Mouse (Mus musculus) embryonic facial prominence, embryonic 15.5 days (tissue): ENCODE measurements around the gene H2-Oa. TPM values are rescaled to one million over a fixed set of nuclear protein-coding genes. Genes with fewer than 3 reads are reported as not detected.

Experiments
- ATAC-seq: fragments of 200-750 bp; cut with Nextera tagmentation; 2 replicates; pipeline ENCODE4 v1.8.0; 2017; ENCODE audit warnings: low read depth, moderate TSS enrichment; ENCODE audit not compliant: insufficient number of reproducible peaks, low FRiP score, low TSS enrichment
- H3K27ac ChIP-seq: fragments of 300-500 bp; sonication (generic); replicated peaks from 2 replicates; pipeline ENCODE4 v1.5.1; 2015; ENCODE audit warnings: mild to moderate bottlenecking, inconsistent platforms
- H3K27me3 ChIP-seq: fragments of 300-500 bp; sonication (generic); 2 replicates; pipeline ENCODE4 v1.6.1; 2015; ENCODE audit warnings: inconsistent platforms
- H3K36me3 ChIP-seq: fragments of 300-500 bp; sonication (generic); 2 replicates; pipeline ENCODE4 v1.6.1; 2015; ENCODE audit warnings: mild to moderate bottlenecking, inconsistent platforms
- H3K4me1 ChIP-seq: fragments of 300-500 bp; sonication (generic); 2 replicates; pipeline ENCODE4 v1.6.1; 2015; ENCODE audit warnings: inconsistent platforms
- H3K4me2 ChIP-seq: fragments of 300-500 bp; sonication (generic); replicated peaks from 2 replicates; pipeline ENCODE4 v1.6.1; 2015; ENCODE audit warnings: mild to moderate bottlenecking, inconsistent platforms
- H3K4me3 ChIP-seq: fragments of 300-500 bp; sonication (generic); replicated peaks from 2 replicates; pipeline ENCODE4 v1.5.1; 2015; ENCODE audit warnings: mild to moderate bottlenecking, inconsistent platforms
- H3K9ac ChIP-seq: fragments of 300-500 bp; sonication (generic); 2 replicates; pipeline ENCODE4 v1.6.1; 2015; ENCODE audit warnings: inconsistent platforms
- H3K9me3 ChIP-seq: fragments of 300-500 bp; sonication (generic); replicated peaks from 2 replicates; pipeline ENCODE4 v1.6.1; 2016; ENCODE audit warnings: inconsistent platforms
- WGBS: fragments of 180-500 bp; shearing (Covaris S2); methylation state at CpG from one replicate; pipeline ENCODE4 v1.1.7; 2015; 5-methylcytosine and 5-hydroxymethylcytosine counted together
- polyA plus RNA-seq: library from polyadenylated mRNA; unstranded; fragments of >200 nt; fragmentation: Nextera tagmentation; extraction: Ambion mirVana; gene quantifications from 2 replicates; pipeline ENCODE4 v1.2.1, GENCODE M21; 2015

The H2-Oa gene
- polyA plus RNA-seq, 1 experiment from 2014 or later = 0.89 TPM

DNA sequence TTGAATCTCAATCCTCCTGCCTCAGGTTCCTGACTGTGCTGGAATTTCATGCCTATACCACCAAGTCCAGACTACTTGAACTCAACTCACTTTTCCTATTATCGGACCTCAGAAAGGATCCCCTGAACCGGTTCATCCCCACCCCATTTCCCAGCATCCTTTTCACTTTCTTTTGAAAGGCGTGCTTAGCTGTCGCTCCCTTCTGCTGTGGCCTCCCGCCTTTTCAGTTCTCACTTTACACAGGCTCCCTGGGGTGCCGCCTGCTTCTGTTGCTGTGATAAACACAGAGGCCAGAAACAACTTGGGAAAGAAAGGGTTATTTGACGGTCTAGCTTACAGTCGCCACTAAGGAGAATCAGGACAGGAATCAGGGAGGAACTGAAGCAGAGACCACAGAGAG, 9.0 kb upstream of the H2-Oa start:
- Histone ChIP-seq H3K36me3 (no peaks in the 10 kb centered on the region), H3K9ac (no peak overlapping the region), H3K4me2 (no peak overlapping the region), H3K9me3 (no peaks in the 10 kb centered on the region), H3K4me1 (no peaks in the 10 kb centered on the region), H3K27me3 (no peaks in the 10 kb centered on the region), H3K4me3 (no peak overlapping the region), H3K27ac (no peak overlapping the region)
- WGBS = 8% methylated on average over 8 of the region's 8 CpGs
- ATAC-seq = no peak

GRCm38 (mm10) chr17:34087386-34087785, 4.8 kb upstream of the H2-Oa start:
- Histone ChIP-seq H3K27me3 (no peaks in the 10 kb centered on the region), H3K9ac (no peak overlapping the region), H3K27ac (no peak overlapping the region), H3K36me3 (no peaks in the 10 kb centered on the region), H3K4me1 (no peaks in the 10 kb centered on the region), H3K4me3 (no peak overlapping the region), H3K9me3 (0 out of 2 replicates have a peak, but pooled peaks cover 2% of the 10 kb centered on the region), H3K4me2 (no peak overlapping the region)
- 40% methylated on average over 2 of the region's 2 CpGs for WGBS
- ATAC-seq = no peak

DNA sequence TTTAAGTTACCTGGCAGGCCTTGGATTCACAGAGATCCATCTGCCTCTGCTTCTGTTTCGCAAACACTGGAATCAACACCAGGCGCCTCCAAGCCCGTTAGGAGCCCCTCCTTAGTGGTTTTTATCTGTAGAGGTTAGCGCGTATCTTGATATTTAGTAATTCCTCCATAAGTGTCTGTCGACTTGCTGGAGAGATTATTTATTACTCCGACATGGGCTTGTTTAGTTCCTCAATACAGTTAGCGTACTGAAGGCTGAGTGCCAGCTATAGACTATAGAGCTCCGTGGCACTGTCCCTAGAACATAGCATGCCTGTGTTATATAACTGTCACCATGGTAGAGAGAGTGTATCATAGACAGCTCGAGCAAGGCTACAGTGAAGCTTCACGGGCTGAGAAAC, 4.0 kb upstream of the H2-Oa start:
- H3K9ac ChIP-seq = no peak overlapping the region
- no peaks in the 10 kb centered on the region for H3K36me3 ChIP-seq
- 88% methylated on average over 11 of the region's 11 CpGs for WGBS
- no peak for ATAC-seq
- no peak overlapping the region for H3K4me2 ChIP-seq
- no peak overlapping the region for H3K27ac ChIP-seq
- H3K27me3 ChIP-seq = no peaks in the 10 kb centered on the region
- H3K4me3 ChIP-seq = no peak overlapping the region
- 0 out of 2 replicates have a peak, but pooled peaks cover 2% of the 10 kb centered on the region for H3K9me3 ChIP-seq
- H3K4me1 ChIP-seq = no peaks in the 10 kb centered on the region

GRCm38 (mm10) chr17:34090923-34091322, 1.2 kb upstream of the H2-Oa start:
- no peaks in the 10 kb centered on the region for H3K27me3 ChIP-seq
- no peak overlapping the region for H3K9ac ChIP-seq
- 47% methylated on average over 7 of the region's 7 CpGs for WGBS
- ATAC-seq = no peak
- no peaks in the 10 kb centered on the region; the same call in 1 of the 2 replicates for H3K4me1 ChIP-seq
- H3K27ac ChIP-seq = no peak overlapping the region
- 0 out of 2 replicates have a peak, but pooled peaks cover 2% of the 10 kb centered on the region for H3K9me3 ChIP-seq
- no peak overlapping the region for H3K4me2 ChIP-seq
- H3K36me3 ChIP-seq = no peaks in the 10 kb centered on the region
- no peak overlapping the region for H3K4me3 ChIP-seq

- ATAC-seq = peak; percentile 55; the same call in 1 of the 2 replicates
- H3K4me3 ChIP-seq = no peak overlapping the region
- H3K36me3 ChIP-seq = no peaks in the 10 kb centered on the region
- no peaks in the 10 kb centered on the region; the same call in 1 of the 2 replicates for H3K4me1 ChIP-seq
- 0 out of 2 replicates have a peak, but pooled peaks cover 2% of the 10 kb centered on the region for H3K9me3 ChIP-seq
- H3K27me3 ChIP-seq = no peaks in the 10 kb centered on the region
- WGBS = 29% methylated on average over 7 of the region's 7 CpGs
- no peak overlapping the region for H3K27ac ChIP-seq
- H3K9ac ChIP-seq = no peak overlapping the region
- no peak overlapping the region for H3K4me2 ChIP-seq
These were observed 1.2 kb downstream of the H2-Oa start for GRCm38 (mm10) chr17:34093199-34093874.

GRCm38 (mm10) chr17:34094283-34095035, 2.3 kb downstream of the H2-Oa start:
- Histone ChIP-seq H3K27me3 (no peaks in the 10 kb centered on the region), H3K4me3 (no peak overlapping the region), H3K4me1 (no peaks in the 10 kb centered on the region; the same call in 1 of the 2 replicates), H3K27ac (no peak overlapping the region), H3K9ac (no peak overlapping the region), H3K36me3 (no peaks in the 10 kb centered on the region), H3K9me3 (0 out of 2 replicates have a peak, but pooled peaks cover 2% of the 10 kb centered on the region), H3K4me2 (no peak overlapping the region)
- 90% methylated on average over 27 of the region's 27 CpGs for WGBS
- no peak for ATAC-seq

GRCm38 (mm10) chr17:34096497-34097010, 4.4 kb downstream of the H2-Oa start:
- 0 out of 2 replicates have a peak, but pooled peaks cover 1% of the 10 kb centered on the region for H3K9me3 ChIP-seq
- no peaks in the 10 kb centered on the region for H3K36me3 ChIP-seq
- peaks cover 2% of the 10 kb centered on the region; the same call in 1 of the 2 replicates for H3K4me1 ChIP-seq
- H3K27ac ChIP-seq = no peak overlapping the region
- ATAC-seq = no peak
- H3K4me2 ChIP-seq = no peak overlapping the region
- no peak overlapping the region for H3K4me3 ChIP-seq
- H3K27me3 ChIP-seq = no peaks in the 10 kb centered on the region
- no peak overlapping the region for H3K9ac ChIP-seq
- 72% methylated on average over 3 of the region's 3 CpGs for whole genome bisulfite sequencing

DNA sequence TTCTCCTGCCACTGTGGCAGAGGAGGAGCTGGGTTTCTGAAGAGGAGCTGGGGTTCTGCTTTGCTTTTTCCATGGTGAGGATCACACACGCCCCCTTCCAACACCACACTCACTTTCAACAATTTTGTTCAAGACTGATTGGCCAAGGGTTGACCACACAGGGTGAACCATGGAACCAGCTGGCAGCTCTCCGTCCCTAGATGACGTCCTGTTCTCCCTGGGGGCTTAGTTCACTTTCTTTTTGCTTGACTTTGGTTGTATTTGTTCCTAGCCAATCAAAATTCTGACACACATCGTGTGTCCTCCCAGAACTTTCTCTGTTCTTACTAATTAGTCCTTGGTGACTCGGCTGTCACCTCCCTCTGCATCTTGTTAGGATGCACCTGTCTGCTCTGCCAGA, 5.1 kb downstream of the H2-Oa start:
- Histone ChIP-seq H3K9ac (no peak overlapping the region), H3K27ac (no peak overlapping the region), H3K4me1 (peaks cover 5% of the 10 kb centered on the region; the same call in 1 of the 2 replicates), H3K9me3 (no peaks in the 10 kb centered on the region), H3K36me3 (no peaks in the 10 kb centered on the region), H3K4me3 (no peak overlapping the region), H3K27me3 (no peaks in the 10 kb centered on the region), H3K4me2 (no peak overlapping the region)
- no peak for ATAC-seq
- WGBS = 54% methylated on average over 5 of the region's 5 CpGs

DNA sequence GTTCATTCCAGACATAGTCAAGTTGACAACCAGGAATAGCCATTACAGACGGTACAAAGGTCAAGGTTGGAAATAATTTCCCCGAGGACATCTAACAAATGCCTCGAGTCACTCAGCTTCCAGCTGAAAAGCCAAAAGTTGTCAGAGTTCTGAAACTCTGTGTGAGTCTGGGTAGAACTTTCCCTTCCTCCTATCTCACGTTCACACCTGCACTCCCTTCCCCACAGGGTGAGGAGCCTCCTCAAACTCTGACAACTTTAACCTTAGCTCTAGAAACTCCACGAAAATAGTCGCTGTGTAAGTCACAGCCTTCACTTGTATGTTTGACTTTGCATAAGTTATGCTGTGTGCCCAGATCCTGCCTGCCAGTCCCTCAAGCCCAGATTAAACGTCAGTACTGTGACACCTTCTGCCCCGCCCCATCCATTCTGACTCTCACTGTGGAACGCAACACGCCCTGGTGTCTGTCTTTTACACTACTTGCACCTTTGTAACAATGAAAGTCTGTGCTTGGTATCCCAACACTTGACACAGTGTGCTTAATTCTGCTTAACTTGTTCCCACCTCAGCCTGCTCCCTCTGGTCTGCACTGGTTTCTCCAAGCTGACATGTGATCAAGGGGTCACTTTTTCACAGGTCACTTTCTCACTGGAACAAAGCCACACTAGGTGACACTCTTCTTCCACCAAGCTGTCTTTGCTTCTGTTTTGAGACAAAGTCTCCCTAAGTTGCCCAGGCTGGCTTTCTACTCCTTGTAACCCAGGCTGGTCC, 6.8 kb downstream of the H2-Oa start:
- H3K9ac ChIP-seq = no peak overlapping the region
- H3K27me3 ChIP-seq = no peaks in the 10 kb centered on the region
- WGBS = 48% methylated on average over 10 of the region's 10 CpGs
- H3K4me2 ChIP-seq = no peak overlapping the region
- ATAC-seq = no peak
- H3K4me3 ChIP-seq = no peak overlapping the region
- no peak overlapping the region for H3K27ac ChIP-seq
- H3K9me3 ChIP-seq = no peaks in the 10 kb centered on the region
- no peaks in the 10 kb centered on the region for H3K36me3 ChIP-seq
- 0 out of 2 replicates have a peak, but pooled peaks cover 5% of the 10 kb centered on the region for H3K4me1 ChIP-seq

DNA sequence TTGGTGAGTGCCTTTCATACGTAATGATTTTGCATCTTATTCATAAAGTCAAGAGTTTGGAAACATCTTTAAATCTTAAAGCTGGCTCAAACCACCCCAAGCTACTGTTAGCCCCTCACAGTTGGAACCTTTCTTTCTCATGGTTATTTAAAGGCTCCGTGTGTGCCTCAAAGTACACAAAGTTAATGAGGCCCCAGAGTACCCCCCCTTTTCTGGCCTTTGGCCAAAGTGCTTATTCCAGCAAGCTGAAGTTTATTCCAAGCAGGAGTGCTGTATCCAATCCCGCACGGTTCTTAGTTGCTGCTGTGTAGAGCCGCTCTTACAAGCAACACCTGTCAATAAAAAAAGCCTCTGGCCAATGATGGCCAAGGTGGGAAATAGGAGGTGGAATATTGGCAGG, 7.4 kb downstream of the H2-Oa start:
- H3K36me3 ChIP-seq = no peaks in the 10 kb centered on the region
- H3K4me1 ChIP-seq = 0 out of 2 replicates have a peak, but pooled peaks cover 5% of the 10 kb centered on the region
- 52% methylated on average over 5 of the region's 5 CpGs for WGBS
- H3K27ac ChIP-seq = no peak overlapping the region
- H3K4me3 ChIP-seq = no peak overlapping the region
- ATAC-seq = no peak
- no peaks in the 10 kb centered on the region for H3K27me3 ChIP-seq
- no peak overlapping the region for H3K9ac ChIP-seq
- no peaks in the 10 kb centered on the region for H3K9me3 ChIP-seq
- H3K4me2 ChIP-seq = no peak overlapping the region

GRCm38 (mm10) chr17:34101185-34101584, 9.0 kb downstream of the H2-Oa start:
- H3K9me3 ChIP-seq = no peaks in the 10 kb centered on the region
- 22% methylated on average over 5 of the region's 5 CpGs for WGBS
- H3K4me3 ChIP-seq = no peak overlapping the region
- H3K4me2 ChIP-seq = no peak overlapping the region
- H3K9ac ChIP-seq = no peak overlapping the region
- H3K4me1 ChIP-seq = 0 out of 2 replicates have a peak, but pooled peaks cover 5% of the 10 kb centered on the region
- no peaks in the 10 kb centered on the region for H3K36me3 ChIP-seq
- no peaks in the 10 kb centered on the region for H3K27me3 ChIP-seq
- no peak overlapping the region for H3K27ac ChIP-seq
- ATAC-seq = no peak
